Mouse (Mus musculus): Measurements from ENCODE around the gene F13a1. TPM values are rescaled to one million over a fixed set of nuclear protein-coding genes. Genes with fewer than 3 reads are reported as not detected.

Gene F13a1
- polyA plus RNA-seq, 1 experiment from 2014 or later: 12.6 TPM

DNA sequence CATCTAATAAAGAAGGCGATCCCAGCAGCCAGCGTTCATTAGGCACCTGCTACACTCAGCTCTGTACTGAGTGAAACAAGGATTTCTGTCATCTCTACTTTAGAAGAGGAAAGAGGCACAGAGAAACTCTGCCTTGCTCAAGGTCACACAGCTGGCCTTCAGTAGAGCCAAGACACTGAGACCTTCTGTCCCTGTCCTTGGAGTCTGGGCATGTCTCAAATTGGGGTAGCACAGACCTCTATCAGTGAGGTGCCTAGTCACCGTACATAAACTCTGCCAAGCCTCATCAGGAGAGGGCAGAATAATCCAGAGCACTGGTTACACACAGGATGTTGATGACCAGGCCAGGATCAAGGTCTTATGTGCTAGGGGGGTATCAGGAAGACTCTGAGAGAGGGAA lies 108.2 kb downstream of the F13a1 start:
- ATAC-seq (ENCODE audit: low FRiP score): no peak
- Histone ChIP-seq H3K27ac (replicated peaks) (no peak overlapping the region), H3K9me3 (replicated peaks) (no peaks in the 10 kb centered on the region), H3K4me2 (no peak overlapping the region), H3K36me3 (no peaks in the 10 kb centered on the region), H3K9ac (replicated peaks) (no peak overlapping the region), H3K4me1 (no peaks in the 10 kb centered on the region), H3K27me3 (replicated peaks) (no peaks in the 10 kb centered on the region), H3K4me3 (replicated peaks) (no peak overlapping the region)
- 63% methylated on average over 3 of the region's 3 CpGs for WGBS

DNA sequence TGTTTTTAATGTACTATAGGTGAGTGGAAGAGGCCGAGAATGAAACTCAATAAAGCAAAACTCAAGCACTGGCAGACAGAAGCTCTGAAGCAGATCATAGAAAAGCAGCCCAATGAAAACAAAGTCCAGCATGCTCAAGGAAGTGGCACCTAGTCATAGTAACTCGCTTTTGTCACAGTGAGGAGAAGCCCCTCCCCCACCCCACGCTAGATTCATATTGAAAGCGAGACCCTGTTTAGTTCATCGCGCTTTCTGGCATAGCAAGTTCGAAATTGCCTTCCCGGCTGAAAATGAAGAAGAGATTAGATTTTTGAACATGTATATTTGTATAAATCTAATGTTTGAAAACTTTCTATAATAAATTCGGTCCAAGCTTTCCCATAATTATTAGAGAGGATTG lies 118.0 kb downstream of the F13a1 start:
- Histone ChIP-seq H3K4me1 (no peaks in the 10 kb centered on the region), H3K4me2 (no peak overlapping the region), H3K27ac (replicated peaks) (no peak overlapping the region), H3K36me3 (no peaks in the 10 kb centered on the region), H3K9me3 (replicated peaks) (no peaks in the 10 kb centered on the region), H3K9ac (replicated peaks) (no peak overlapping the region), H3K4me3 (replicated peaks) (no peak overlapping the region), H3K27me3 (replicated peaks) (no peaks in the 10 kb centered on the region)
- 92% methylated on average over 9 of the region's 9 CpGs for WGBS
- no peak for ATAC-seq (ENCODE audit: low FRiP score)

DNA sequence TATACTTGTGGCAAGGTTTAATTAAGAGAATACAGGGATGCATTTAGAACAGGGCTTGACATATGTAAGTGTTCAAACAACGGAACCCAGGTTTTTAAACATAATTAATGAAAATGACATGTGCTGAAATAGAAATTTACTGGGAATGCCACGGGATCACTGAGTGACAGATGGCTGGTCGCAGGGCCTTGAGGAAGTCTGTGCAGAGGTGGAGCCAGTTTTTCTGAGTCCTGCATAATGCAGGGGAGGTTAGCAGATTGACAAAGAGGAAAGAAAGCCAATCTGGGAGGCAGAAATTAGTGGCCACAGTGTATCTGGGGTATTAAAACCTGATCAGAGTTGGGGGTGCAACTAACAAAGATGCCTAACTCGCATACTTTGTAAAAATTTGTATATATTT lies 130.3 kb downstream of the F13a1 start:
- H3K27me3 ChIP-seq (replicated peaks): no peaks in the 10 kb centered on the region
- WGBS: 59% methylated on average over 4 of the region's 4 CpGs
- no peaks in the 10 kb centered on the region for H3K9me3 ChIP-seq (replicated peaks)
- no peak overlapping the region for H3K9ac ChIP-seq (replicated peaks)
- no peak overlapping the region for H3K27ac ChIP-seq (replicated peaks)
- H3K36me3 ChIP-seq: no peaks in the 10 kb centered on the region
- no peak overlapping the region for H3K4me2 ChIP-seq
- H3K4me1 ChIP-seq: no peaks in the 10 kb centered on the region
- ATAC-seq (ENCODE audit: low FRiP score): no peak
- no peak overlapping the region for H3K4me3 ChIP-seq (replicated peaks)

DNA sequence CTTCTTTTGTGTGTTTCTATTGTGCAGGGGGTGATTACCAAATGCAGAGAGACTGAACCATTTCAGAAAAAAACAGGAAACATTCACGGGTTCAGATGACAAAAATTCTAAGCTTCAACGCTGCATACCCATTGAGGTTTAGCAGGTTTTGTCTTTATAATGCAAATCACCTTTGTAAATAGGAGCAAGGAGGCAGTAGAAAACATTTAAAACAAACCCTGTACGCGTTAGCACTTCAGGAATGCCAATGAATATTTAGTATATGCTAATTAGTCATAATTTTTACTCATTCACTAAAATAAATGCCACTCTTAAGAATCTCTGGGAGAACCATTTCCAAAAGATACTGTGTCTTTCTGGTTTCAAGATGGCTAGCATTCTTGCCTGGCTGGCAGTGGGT lies 146.2 kb downstream of the F13a1 start:
- Histone ChIP-seq H3K4me3 (replicated peaks) (no peak overlapping the region), H3K27ac (replicated peaks) (no peak overlapping the region), H3K4me2 (no peak overlapping the region), H3K4me1 (no peaks in the 10 kb centered on the region), H3K9me3 (replicated peaks) (no peaks in the 10 kb centered on the region), H3K36me3 (no peaks in the 10 kb centered on the region), H3K9ac (replicated peaks) (no peak overlapping the region), H3K27me3 (replicated peaks) (no peaks in the 10 kb centered on the region)
- ATAC-seq (ENCODE audit: low FRiP score): no peak
- 10% methylated on average over 4 of the region's 4 CpGs for WGBS

DNA sequence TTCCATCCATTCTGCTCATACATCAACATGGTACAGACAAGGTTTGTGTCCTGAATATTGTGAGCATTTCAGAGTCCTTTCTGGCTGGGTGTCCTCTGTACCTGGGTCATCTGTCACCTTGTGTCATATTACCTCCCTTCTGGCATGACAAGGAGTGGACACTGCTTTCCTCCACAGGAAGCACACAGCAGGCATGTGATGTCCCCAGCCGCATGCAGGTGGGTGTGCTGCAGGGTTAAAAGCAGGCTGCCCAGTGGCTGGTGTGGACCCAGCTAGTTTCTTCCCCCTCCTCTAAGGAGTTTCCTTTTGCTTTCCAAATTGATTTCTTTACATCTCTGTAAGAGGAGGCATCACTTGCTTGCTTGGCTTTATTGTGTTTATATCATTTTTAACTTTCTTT lies 146.6 kb downstream of the F13a1 start:
- no peaks in the 10 kb centered on the region for H3K36me3 ChIP-seq
- H3K9ac ChIP-seq (replicated peaks): no peak overlapping the region
- H3K27me3 ChIP-seq (replicated peaks): no peaks in the 10 kb centered on the region
- no peaks in the 10 kb centered on the region for H3K9me3 ChIP-seq (replicated peaks)
- no peak overlapping the region for H3K27ac ChIP-seq (replicated peaks)
- no peak for ATAC-seq (ENCODE audit: low FRiP score)
- H3K4me3 ChIP-seq (replicated peaks): no peak overlapping the region
- no peaks in the 10 kb centered on the region for H3K4me1 ChIP-seq
- 58% methylated on average over 1 of the region's 1 CpGs for WGBS
- H3K4me2 ChIP-seq: no peak overlapping the region

DNA sequence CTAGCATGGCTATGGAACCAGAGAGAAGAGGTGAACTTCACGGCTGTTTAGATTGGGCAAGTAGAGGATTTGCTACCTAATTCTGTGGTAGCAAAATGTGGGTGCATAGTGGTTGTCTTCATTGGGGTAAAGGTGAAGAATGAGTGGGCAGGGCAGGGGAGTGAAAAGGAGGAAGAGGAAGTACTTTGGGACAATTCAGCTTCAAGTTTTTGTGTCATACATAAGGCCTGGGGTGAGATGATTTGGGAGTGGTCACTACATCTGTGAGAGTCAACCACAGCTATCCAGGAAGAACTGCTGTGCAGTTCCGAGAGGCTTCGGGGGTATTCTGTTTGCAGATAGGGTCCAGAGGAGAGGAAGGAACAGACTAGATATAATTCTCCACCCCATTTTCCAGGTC lies 148.4 kb downstream of the F13a1 start:
- 89% methylated on average over 3 of the region's 3 CpGs for WGBS
- no peaks in the 10 kb centered on the region for H3K4me1 ChIP-seq
- no peak overlapping the region for H3K9ac ChIP-seq (replicated peaks)
- ATAC-seq (ENCODE audit: low FRiP score): no peak
- H3K4me2 ChIP-seq: no peak overlapping the region
- H3K36me3 ChIP-seq: no peaks in the 10 kb centered on the region
- H3K9me3 ChIP-seq (replicated peaks): no peaks in the 10 kb centered on the region
- H3K27me3 ChIP-seq (replicated peaks): no peaks in the 10 kb centered on the region
- no peak overlapping the region for H3K4me3 ChIP-seq (replicated peaks)
- H3K27ac ChIP-seq (replicated peaks): no peak overlapping the region

DNA sequence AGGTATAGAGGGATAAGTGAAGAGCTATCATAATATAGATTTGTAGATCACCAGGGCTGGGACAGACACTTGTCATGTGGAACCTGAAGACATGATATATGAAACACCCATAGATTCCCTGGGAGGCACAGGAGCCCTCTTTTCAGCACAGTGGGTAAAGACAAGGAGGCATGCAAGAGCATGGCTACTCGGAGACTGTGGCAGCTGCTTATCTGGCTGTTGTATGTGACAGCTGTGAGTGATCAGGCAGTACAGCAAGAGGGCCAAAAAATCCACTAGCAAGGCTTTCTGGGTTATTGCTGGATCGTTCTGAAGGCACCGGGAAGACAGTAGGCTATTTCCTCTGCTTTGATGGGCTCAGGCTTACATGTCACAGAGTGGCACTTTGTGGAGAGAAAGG lies 149.0 kb downstream of the F13a1 start:
- no peak for ATAC-seq (ENCODE audit: low FRiP score)
- Histone ChIP-seq H3K27ac (replicated peaks) (no peak overlapping the region), H3K4me2 (no peak overlapping the region), H3K4me3 (replicated peaks) (no peak overlapping the region), H3K9me3 (replicated peaks) (no peaks in the 10 kb centered on the region), H3K9ac (replicated peaks) (no peak overlapping the region), H3K4me1 (no peaks in the 10 kb centered on the region), H3K27me3 (replicated peaks) (no peaks in the 10 kb centered on the region), H3K36me3 (no peaks in the 10 kb centered on the region)
- WGBS: 68% methylated on average over 3 of the region's 3 CpGs

DNA sequence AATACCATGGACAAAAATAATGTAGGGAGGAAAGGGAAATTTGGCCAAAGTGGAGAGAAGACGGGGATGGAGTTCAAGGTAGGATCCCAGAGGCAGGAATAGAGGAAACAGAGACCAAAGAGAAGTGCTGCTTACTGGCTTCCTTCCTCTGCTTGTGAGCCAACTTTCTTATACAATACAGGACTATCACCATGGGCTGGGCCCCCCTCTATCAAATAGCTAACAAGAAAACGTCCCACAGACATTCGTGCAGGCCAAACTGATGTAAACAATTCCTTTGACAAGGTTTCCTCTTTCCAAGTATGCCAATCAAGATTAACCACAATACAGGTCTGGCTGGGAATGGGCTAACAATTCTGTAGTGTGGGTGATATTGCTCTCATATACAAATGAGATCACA lies 154.0 kb downstream of the F13a1 start:
- no peak for ATAC-seq (ENCODE audit: low FRiP score)
- no peaks in the 10 kb centered on the region for H3K36me3 ChIP-seq
- no peak overlapping the region for H3K4me3 ChIP-seq (replicated peaks)
- no peak overlapping the region for H3K27ac ChIP-seq (replicated peaks)
- no peaks in the 10 kb centered on the region for H3K27me3 ChIP-seq (replicated peaks)
- no peak overlapping the region for H3K4me2 ChIP-seq
- 71% methylated on average over 3 of the region's 3 CpGs for WGBS
- H3K9me3 ChIP-seq (replicated peaks): no peaks in the 10 kb centered on the region
- no peaks in the 10 kb centered on the region for H3K4me1 ChIP-seq
- H3K9ac ChIP-seq (replicated peaks): no peak overlapping the region

DNA sequence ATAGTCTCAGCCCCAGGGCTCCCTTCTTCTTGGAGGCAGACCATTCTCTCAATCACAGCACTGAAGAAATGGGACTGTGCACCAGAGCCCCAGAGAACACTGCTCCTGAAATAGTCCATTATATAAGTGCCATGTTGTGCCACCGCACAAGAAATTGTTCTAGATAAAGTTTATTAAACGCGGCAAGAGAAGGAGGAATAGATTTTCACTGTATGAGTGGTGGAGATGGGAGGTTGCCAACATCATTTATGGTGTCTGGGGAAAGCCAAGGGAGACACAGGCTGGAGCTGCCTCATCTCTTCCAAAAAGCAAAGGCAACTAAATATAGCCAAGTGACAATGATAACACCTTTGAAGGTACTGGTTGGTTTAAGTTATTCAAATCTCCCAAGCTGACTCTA lies 156.3 kb downstream of the F13a1 start:
- 93% methylated on average over 3 of the region's 3 CpGs for WGBS
- H3K9me3 ChIP-seq (replicated peaks): no peaks in the 10 kb centered on the region
- no peak overlapping the region for H3K4me2 ChIP-seq
- no peaks in the 10 kb centered on the region for H3K27me3 ChIP-seq (replicated peaks)
- no peak overlapping the region for H3K27ac ChIP-seq (replicated peaks)
- no peaks in the 10 kb centered on the region for H3K4me1 ChIP-seq
- no peak overlapping the region for H3K4me3 ChIP-seq (replicated peaks)
- no peaks in the 10 kb centered on the region for H3K36me3 ChIP-seq
- no peak for ATAC-seq (ENCODE audit: low FRiP score)
- H3K9ac ChIP-seq (replicated peaks): no peak overlapping the region

DNA sequence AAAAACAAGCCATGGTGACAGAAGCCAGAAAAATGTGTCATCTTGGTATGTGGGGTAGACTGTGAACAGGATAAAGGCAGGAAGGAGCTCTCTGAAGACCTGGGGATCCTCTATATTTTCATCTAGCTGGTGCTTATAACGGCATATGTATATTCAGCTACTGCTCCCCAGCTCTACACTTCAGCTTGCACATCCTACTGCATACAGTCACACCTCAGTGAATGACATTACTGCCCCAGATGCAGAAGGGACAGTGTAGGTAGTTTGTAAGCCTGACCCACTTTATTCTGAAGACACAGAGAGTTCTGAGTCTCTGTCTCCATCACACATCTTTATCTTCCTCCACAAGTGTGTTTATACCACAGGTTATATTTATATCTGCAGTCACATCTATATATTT lies 157.8 kb downstream of the F13a1 start:
- Histone ChIP-seq H3K4me3 (replicated peaks) (no peak overlapping the region), H3K4me2 (no peak overlapping the region), H3K9me3 (replicated peaks) (no peaks in the 10 kb centered on the region), H3K4me1 (no peaks in the 10 kb centered on the region), H3K27ac (replicated peaks) (no peak overlapping the region), H3K9ac (replicated peaks) (no peak overlapping the region), H3K27me3 (replicated peaks) (no peaks in the 10 kb centered on the region), H3K36me3 (no peaks in the 10 kb centered on the region)
- no peak for ATAC-seq (ENCODE audit: low FRiP score)
- WGBS: 93% methylated on average over 1 of the region's 1 CpGs

DNA sequence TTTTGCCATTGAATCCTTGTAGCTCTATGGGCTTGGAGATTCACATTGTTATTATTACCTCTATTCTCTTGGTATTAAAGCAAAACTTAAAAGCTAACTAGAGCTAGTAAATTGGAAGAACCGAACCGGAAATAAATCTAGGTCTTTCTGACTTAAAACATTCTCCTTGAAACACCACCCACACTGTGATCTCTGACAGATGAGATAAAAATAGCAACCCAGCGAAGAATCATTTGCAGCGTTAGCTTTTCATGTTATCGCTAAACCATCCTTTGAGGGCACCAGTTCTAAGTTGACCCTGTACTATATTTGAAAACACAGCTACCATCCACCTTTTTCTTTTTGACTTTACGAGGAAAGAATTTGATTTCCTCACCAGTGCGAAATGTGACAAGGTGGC lies 164.1 kb downstream of the F13a1 start:
- WGBS: 90% methylated on average over 7 of the region's 7 CpGs

DNA sequence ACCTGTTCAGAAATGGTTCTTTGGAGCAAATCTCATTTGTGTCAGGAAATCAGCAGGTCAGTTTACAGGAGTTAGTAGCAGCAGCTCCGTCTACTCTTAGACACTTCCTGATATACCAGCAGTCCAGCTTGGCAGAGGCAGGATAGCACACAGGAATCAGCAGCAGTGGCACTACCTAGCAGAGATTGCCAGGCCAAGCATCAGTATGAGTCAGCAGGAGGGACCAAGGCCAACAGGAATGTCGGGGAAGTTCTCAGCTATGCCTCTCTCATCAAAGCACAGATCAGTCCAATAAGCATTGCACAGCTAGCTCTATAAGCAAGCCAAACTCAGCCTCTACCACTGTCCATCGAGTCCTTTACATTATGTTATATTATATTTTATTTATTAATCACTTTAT lies 210.9 kb downstream of the F13a1 start:
- Histone ChIP-seq H3K4me1 (no peaks in the 10 kb centered on the region), H3K9me3 (replicated peaks) (no peaks in the 10 kb centered on the region), H3K4me2 (no peak overlapping the region), H3K27me3 (replicated peaks) (no peaks in the 10 kb centered on the region), H3K9ac (replicated peaks) (no peak overlapping the region), H3K4me3 (replicated peaks) (no peak overlapping the region), H3K27ac (replicated peaks) (no peak overlapping the region), H3K36me3 (no peaks in the 10 kb centered on the region)
- no peak for ATAC-seq (ENCODE audit: low FRiP score)
- 84% methylated on average over 3 of the region's 3 CpGs for WGBS

More for the DNA sequence above, 164.1 kb downstream of the F13a1 start:
- Histone ChIP-seq H3K4me1 (no peaks in the 10 kb centered on the region), H3K4me3 (replicated peaks) (no peak overlapping the region), H3K9ac (replicated peaks) (no peak overlapping the region), H3K27ac (replicated peaks) (no peak overlapping the region), H3K36me3 (no peaks in the 10 kb centered on the region), H3K9me3 (replicated peaks) (no peaks in the 10 kb centered on the region), H3K27me3 (replicated peaks) (no peaks in the 10 kb centered on the region), H3K4me2 (no peak overlapping the region)
- no peak for ATAC-seq (ENCODE audit: low FRiP score)

All from neural tube, embryonic 15.5 days (tissue).